Mouse (Mus musculus): ENCODE results near the gene Ccdc58. TPM values are rescaled to one million over a fixed set of nuclear protein-coding genes. Genes with fewer than 3 reads are reported as not detected.
A peak's percentile ranks its signal among the peaks of the same experiment; 100 is the strongest.

The Ccdc58 gene
- polyA plus RNA-seq, 1 experiment from 2014 or later: 35.0 TPM

DNA sequence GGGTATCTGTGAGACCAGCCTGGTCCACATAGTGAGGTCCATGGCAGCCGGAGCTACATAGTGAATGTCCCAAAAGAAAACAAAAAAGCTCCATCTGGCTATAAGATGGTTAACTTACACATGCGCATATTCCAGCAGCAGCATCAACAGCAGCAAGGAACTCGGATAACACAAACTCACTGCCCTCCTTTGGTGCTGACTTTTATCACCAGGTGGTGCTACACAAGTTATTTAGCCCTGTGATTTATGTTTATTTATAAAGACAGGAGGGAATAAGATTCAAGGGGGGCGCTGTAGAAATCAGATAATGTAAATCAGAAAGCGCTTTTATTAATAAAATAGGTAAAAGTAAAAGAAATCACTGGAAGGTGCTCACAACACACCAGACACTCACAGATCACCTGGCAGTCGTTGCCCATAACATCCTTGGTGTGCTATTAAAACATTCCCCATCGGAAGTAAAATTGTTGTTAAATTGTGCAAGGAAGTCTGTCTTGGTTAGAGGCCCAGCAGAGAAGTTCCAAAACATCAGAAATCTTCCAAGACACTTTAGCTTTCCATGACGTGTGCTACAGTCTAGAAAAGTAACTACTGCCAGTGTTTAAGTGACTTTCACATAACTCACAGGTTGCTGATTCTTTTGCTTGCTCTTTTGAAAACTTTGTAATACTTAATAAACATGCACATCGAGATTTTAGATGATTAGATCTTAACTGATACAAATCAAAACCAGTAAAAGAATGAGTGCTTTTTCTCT is 1.5 kb upstream of the Ccdc58 start:
- no peaks in the 10 kb centered on the region for H3K9me3 ChIP-seq (ENCODE audit: control insufficient read depth, low read length)
- H3K4me2 ChIP-seq (ENCODE audit: low read length): peak overlapping the region; percentile 89
- no peaks in the 10 kb centered on the region for H3K27me3 ChIP-seq (replicated peaks; ENCODE audit: control insufficient read depth, insufficient read depth, low read length)
- 34% methylated on average over 9 of the region's 9 CpGs for WGBS
- H3K4me3 ChIP-seq (replicated peaks; ENCODE audit: low read length): peak overlapping the region; percentile 19
- no peak overlapping the region for H3K27ac ChIP-seq (ENCODE audit: low read length)
- no peak overlapping the region for H3K9ac ChIP-seq (replicated peaks; ENCODE audit: low read depth, low read length)
- H3K36me3 ChIP-seq (ENCODE audit: control insufficient read depth, insufficient read depth): no peaks in the 10 kb centered on the region
- ATAC-seq: no peak
- peaks cover 29% of the 10 kb centered on the region for H3K4me1 ChIP-seq (replicated peaks; ENCODE audit: control insufficient read depth, insufficient read depth, low read length)

GRCm38 (mm10) chr16:36071071-36071449 is 425 bp upstream of the Ccdc58 start:
- WGBS: 0% methylated on average over 16 of the region's 16 CpGs
- H3K36me3 ChIP-seq (ENCODE audit: control insufficient read depth, insufficient read depth): no peaks in the 10 kb centered on the region
- H3K4me1 ChIP-seq (replicated peaks; ENCODE audit: control insufficient read depth, insufficient read depth, low read length): peaks cover 29% of the 10 kb centered on the region
- peak overlapping the region; percentile 91 for H3K4me3 ChIP-seq (replicated peaks; ENCODE audit: low read length)
- H3K27ac ChIP-seq (ENCODE audit: low read length): peak overlapping the region; percentile 100
- no peaks in the 10 kb centered on the region for H3K9me3 ChIP-seq (ENCODE audit: control insufficient read depth, low read length)
- H3K4me2 ChIP-seq (ENCODE audit: low read length): peak overlapping the region; percentile 89
- H3K9ac ChIP-seq (replicated peaks; ENCODE audit: low read depth, low read length): peak overlapping the region; percentile 90
- no peak for ATAC-seq
- H3K27me3 ChIP-seq (replicated peaks; ENCODE audit: control insufficient read depth, insufficient read depth, low read length): no peaks in the 10 kb centered on the region

DNA sequence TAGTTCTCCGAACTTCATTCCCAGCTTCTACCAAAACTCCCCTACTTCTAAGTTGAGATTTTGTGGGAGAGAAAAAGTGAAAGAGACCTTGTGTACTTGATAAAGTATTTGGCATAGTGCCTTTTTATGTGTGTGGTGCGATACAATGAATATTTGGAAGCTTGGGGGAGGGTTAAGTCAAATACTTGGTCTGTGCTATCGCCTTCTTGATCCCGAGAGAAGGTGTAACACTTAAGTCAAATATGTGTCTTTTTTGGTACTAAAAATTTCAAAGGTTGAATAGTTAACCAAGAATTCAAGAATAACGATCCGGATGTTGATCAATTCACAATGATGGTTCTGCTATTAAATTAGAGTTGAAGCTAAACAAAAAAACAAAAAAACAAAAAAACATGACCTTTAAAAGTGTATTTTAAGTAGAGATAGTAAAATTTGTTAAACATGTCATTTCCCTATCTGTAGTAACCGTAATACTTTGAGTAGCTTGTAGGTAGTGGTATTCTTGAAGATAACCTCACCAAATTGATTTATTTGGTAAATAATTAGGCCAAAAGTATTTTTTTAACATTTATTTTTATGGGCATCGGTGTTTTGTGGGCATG is 1.0 kb downstream of the Ccdc58 start:
- no peaks in the 10 kb centered on the region for H3K36me3 ChIP-seq (ENCODE audit: control insufficient read depth, insufficient read depth)
- H3K4me2 ChIP-seq (ENCODE audit: low read length): peak overlapping the region; percentile 89
- H3K4me1 ChIP-seq (replicated peaks; ENCODE audit: control insufficient read depth, insufficient read depth, low read length): peaks cover 29% of the 10 kb centered on the region
- H3K9me3 ChIP-seq (ENCODE audit: control insufficient read depth, low read length): no peaks in the 10 kb centered on the region
- no peak for ATAC-seq
- H3K4me3 ChIP-seq (replicated peaks; ENCODE audit: low read length): peak overlapping the region; percentile 91
- peak overlapping the region; percentile 90 for H3K9ac ChIP-seq (replicated peaks; ENCODE audit: low read depth, low read length)
- peak overlapping the region; percentile 100 for H3K27ac ChIP-seq (ENCODE audit: low read length)
- H3K27me3 ChIP-seq (replicated peaks; ENCODE audit: control insufficient read depth, insufficient read depth, low read length): no peaks in the 10 kb centered on the region
- WGBS: 30% methylated on average over 8 of the region's 8 CpGs

DNA sequence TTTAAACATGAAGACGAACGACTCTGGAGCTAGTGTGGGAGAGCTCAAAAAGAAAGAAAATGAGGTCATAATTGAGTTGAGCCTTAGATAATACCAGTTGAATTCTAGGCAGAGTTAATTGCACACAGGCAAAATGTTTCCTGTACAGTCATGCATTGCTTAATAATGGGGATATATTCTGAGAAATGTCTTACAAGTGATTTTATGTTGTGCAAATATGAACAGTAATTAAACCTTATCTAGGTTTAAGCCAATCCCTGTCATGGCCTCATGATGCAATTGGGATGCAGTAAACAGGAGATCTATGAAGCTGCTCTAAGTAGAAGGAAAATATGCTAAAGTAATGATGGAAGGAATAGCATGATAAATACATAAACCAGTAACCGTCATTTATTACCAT is 3.3 kb downstream of the Ccdc58 start:
- 87% methylated on average over 3 of the region's 3 CpGs for WGBS
- Histone ChIP-seq H3K9me3 (ENCODE audit: control insufficient read depth, low read length) (no peaks in the 10 kb centered on the region), H3K4me2 (ENCODE audit: low read length) (no peak overlapping the region), H3K4me1 (replicated peaks; ENCODE audit: control insufficient read depth, insufficient read depth, low read length) (peaks cover 15% of the 10 kb centered on the region), H3K36me3 (ENCODE audit: control insufficient read depth, insufficient read depth) (no peaks in the 10 kb centered on the region), H3K9ac (replicated peaks; ENCODE audit: low read depth, low read length) (no peak overlapping the region), H3K4me3 (replicated peaks; ENCODE audit: low read length) (no peak overlapping the region), H3K27me3 (replicated peaks; ENCODE audit: control insufficient read depth, insufficient read depth, low read length) (no peaks in the 10 kb centered on the region), H3K27ac (ENCODE audit: low read length) (no peak overlapping the region)
- no peak for ATAC-seq

- WGBS: 100% methylated on average over 3 of the region's 3 CpGs
- Histone ChIP-seq H3K27me3 (replicated peaks; ENCODE audit: control insufficient read depth, insufficient read depth, low read length) (no peaks in the 10 kb centered on the region), H3K4me2 (ENCODE audit: low read length) (no peak overlapping the region), H3K9me3 (ENCODE audit: control insufficient read depth, low read length) (no peaks in the 10 kb centered on the region), H3K4me3 (replicated peaks; ENCODE audit: low read length) (no peak overlapping the region), H3K9ac (replicated peaks; ENCODE audit: low read depth, low read length) (no peak overlapping the region), H3K36me3 (ENCODE audit: control insufficient read depth, insufficient read depth) (no peaks in the 10 kb centered on the region), H3K4me1 (replicated peaks; ENCODE audit: control insufficient read depth, insufficient read depth, low read length) (no peaks in the 10 kb centered on the region), H3K27ac (ENCODE audit: low read length) (no peak overlapping the region)
- ATAC-seq: no peak
These were observed 8.4 kb downstream of the Ccdc58 start for GRCm38 (mm10) chr16:36079916-36080315.

DNA sequence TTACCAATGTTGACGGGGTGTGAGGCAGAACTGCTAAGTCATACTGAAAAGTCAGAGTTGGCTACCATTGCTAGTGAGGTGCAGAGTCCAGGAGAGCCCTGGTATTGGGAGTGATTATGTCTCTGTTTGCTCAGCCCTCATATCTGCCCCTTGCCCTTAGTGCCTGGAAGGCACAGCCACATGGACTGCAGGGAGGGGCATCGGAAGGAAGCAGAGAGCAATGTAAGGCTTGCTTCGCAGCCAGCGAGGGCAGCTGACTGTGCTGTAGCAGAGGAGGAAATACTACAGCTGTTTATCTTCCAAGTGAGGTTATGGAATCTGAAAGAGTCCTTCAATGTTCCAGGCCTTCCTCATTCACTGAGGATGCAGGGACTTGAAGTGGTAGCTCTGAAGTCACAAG is 16.4 kb downstream of the Ccdc58 start:
- Histone ChIP-seq H3K9ac (replicated peaks; ENCODE audit: low read depth, low read length) (no peak overlapping the region), H3K4me1 (replicated peaks; ENCODE audit: control insufficient read depth, insufficient read depth, low read length) (no peaks in the 10 kb centered on the region), H3K27me3 (replicated peaks; ENCODE audit: control insufficient read depth, insufficient read depth, low read length) (no peaks in the 10 kb centered on the region), H3K36me3 (ENCODE audit: control insufficient read depth, insufficient read depth) (peaks cover 7% of the 10 kb centered on the region; the same call in 1 of the 2 replicates), H3K4me2 (ENCODE audit: low read length) (no peak overlapping the region), H3K27ac (ENCODE audit: low read length) (no peak overlapping the region), H3K9me3 (ENCODE audit: control insufficient read depth, low read length) (no peaks in the 10 kb centered on the region), H3K4me3 (replicated peaks; ENCODE audit: low read length) (no peak overlapping the region)
- no peak for ATAC-seq
- 90% methylated on average over 4 of the region's 4 CpGs for WGBS

DNA sequence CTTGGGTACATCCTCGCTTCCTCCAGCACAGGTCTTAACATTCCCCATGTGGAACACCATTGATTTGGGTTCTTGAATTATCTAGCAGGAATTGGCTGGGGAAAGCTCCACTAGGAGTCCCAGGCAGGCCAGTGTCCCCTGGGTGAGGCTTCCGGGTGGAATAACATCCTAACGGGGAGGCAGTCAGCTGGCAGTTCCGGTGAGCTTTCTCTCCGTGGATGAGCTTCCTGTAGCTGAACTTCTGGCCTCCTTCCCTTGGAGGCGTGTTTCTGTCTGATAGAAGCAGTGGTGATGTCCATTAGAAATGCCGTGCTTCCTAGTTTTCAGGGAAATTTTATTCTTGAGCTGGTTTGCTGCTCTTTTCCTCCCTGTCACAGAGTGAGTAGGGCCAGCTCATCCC is 17.6 kb downstream of the Ccdc58 start:
- ATAC-seq: no peak
- Histone ChIP-seq H3K4me2 (ENCODE audit: low read length) (no peak overlapping the region), H3K4me3 (replicated peaks; ENCODE audit: low read length) (no peak overlapping the region), H3K9ac (replicated peaks; ENCODE audit: low read depth, low read length) (no peak overlapping the region), H3K36me3 (ENCODE audit: control insufficient read depth, insufficient read depth) (peaks cover 7% of the 10 kb centered on the region; the same call in 1 of the 2 replicates), H3K27me3 (replicated peaks; ENCODE audit: control insufficient read depth, insufficient read depth, low read length) (no peaks in the 10 kb centered on the region), H3K27ac (ENCODE audit: low read length) (no peak overlapping the region), H3K4me1 (replicated peaks; ENCODE audit: control insufficient read depth, insufficient read depth, low read length) (no peaks in the 10 kb centered on the region), H3K9me3 (ENCODE audit: control insufficient read depth, low read length) (no peaks in the 10 kb centered on the region)
- 92% methylated on average over 7 of the region's 7 CpGs for WGBS

DNA sequence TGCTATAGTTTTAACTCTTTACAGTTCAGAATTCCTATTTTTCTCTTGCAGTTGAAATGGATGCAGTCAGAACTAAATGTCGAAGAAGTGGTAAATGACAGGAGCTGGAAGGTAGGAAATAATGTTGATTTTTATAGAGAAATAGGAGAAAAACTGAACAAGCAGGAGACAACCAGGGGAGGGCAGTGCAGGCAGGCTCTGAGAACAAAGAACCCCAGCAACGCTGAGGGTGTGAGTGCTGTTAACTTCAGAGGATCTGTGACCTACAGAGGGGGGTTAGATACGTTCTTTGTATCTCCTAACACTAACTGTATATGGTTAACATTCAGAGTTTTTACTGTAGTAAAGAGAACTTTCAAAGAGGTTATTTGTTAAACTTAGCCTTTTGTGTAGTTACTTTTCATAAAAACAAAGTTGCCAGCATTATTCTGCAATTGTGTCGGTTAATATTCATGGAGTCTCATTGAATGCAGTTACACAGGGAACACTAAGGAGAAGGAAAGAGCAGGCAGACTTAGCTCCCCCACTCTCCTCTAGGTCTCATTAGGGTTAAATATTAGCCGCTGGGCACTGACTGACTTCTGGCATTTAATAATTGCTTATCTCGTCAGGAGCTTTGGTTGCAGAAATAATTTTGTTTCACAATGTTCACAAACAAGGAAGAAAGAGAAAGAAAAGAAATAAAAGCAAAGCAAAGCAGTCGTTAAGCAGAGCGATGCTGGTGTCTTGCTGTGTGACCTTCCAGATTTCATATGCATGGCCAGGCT is 18.5 kb downstream of the Ccdc58 start:
- no peaks in the 10 kb centered on the region for H3K9me3 ChIP-seq (ENCODE audit: control insufficient read depth, low read length)
- 58% methylated on average over 8 of the region's 8 CpGs for WGBS
- no peak overlapping the region for H3K9ac ChIP-seq (replicated peaks; ENCODE audit: low read depth, low read length)
- peaks cover 7% of the 10 kb centered on the region; the same call in 1 of the 2 replicates for H3K36me3 ChIP-seq (ENCODE audit: control insufficient read depth, insufficient read depth)
- H3K4me1 ChIP-seq (replicated peaks; ENCODE audit: control insufficient read depth, insufficient read depth, low read length): no peaks in the 10 kb centered on the region
- no peak overlapping the region for H3K27ac ChIP-seq (ENCODE audit: low read length)
- no peak overlapping the region for H3K4me2 ChIP-seq (ENCODE audit: low read length)
- no peak for ATAC-seq
- no peak overlapping the region for H3K4me3 ChIP-seq (replicated peaks; ENCODE audit: low read length)
- H3K27me3 ChIP-seq (replicated peaks; ENCODE audit: control insufficient read depth, insufficient read depth, low read length): no peaks in the 10 kb centered on the region

DNA sequence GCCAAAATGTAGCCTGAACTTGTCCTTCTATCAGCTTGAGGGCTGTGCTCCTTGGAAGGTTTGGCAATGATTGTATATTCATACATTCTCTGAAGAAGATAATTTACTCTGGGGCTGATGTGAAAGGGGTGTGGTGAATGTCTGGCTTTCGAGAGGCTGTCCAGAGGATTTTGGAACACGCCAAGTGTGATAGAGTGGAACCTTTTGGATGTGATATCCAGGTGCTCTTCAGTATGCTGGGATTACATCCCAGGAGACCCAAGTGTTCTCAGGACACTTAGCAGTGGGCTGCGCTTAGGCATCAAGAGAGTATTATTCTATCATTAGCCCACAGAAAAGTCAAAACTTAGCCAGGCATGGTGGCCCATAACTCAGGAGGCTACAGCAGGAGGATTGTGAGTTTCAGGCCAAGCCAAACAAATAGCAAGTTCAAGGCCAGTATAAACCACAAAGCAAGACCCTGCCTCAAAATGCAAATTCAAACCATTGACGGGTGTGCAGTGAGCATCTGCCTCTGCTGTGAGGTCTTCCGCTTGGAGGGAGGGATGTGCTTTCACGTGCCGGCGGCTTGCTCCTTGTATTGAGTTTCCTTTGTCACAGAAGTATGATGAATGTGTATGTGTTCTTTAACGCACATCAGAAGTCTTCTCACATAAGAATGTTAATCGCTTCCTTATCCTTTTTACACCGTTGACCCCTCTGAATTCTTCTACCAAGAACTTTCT is 19.5 kb downstream of the Ccdc58 start:
- no peak overlapping the region for H3K4me3 ChIP-seq (replicated peaks; ENCODE audit: low read length)
- no peak for ATAC-seq
- no peak overlapping the region for H3K27ac ChIP-seq (ENCODE audit: low read length)
- peaks cover 4% of the 10 kb centered on the region; the same call in 1 of the 2 replicates for H3K36me3 ChIP-seq (ENCODE audit: control insufficient read depth, insufficient read depth)
- H3K4me2 ChIP-seq (ENCODE audit: low read length): no peak overlapping the region
- H3K9ac ChIP-seq (replicated peaks; ENCODE audit: low read depth, low read length): no peak overlapping the region
- WGBS: 86% methylated on average over 11 of the region's 11 CpGs
- no peaks in the 10 kb centered on the region for H3K4me1 ChIP-seq (replicated peaks; ENCODE audit: control insufficient read depth, insufficient read depth, low read length)
- no peaks in the 10 kb centered on the region for H3K9me3 ChIP-seq (ENCODE audit: control insufficient read depth, low read length)
- no peaks in the 10 kb centered on the region for H3K27me3 ChIP-seq (replicated peaks; ENCODE audit: control insufficient read depth, insufficient read depth, low read length)
